Mouse (Mus musculus): ENCODE results near the gene Zfp428. TPM values are rescaled to one million over a fixed set of nuclear protein-coding genes. Genes with fewer than 3 reads are reported as not detected.
"Not testable (repeated sequence)": the region's sequence is repeated elsewhere in the genome, so short reads cannot be mapped to it uniquely, and the experiment has no call there.

Zfp428 gene
- polyA plus RNA-seq, 1 experiment: 71.7 TPM

DNA sequence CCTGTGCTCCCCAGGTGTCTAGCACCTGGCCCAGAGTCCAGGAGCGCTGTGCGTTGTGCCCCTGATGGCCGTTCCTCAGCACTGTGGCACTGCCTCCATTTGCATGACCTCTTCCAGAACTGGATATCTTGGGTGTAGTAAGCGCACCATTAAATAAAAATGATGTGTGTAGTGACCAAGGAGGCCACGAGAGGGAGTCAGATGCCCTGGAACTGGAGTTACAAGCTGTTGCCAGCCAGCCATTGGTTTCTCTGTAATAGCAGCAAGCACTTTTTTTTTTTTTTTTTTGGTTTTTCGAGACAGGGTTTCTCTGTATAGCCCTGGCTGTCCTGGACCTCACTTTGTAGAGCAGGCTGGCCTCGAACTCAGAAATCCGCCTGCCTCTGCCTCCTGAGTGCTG is 9.5 kb downstream of the Zfp428 start:
- H3K4me1 ChIP-seq (ENCODE audit: control insufficient read depth, insufficient read depth, low read length); H3K4me3 ChIP-seq (ENCODE audit: insufficient read depth, low read length); H3K27ac ChIP-seq (ENCODE audit: insufficient read depth, low read length): not testable (repeated sequence)
- peak; percentile 39; the same call in 1 of the 2 replicates for TF ChIP-seq CTCF (IDR thresholded peaks at IDR 0.05; ENCODE audit: extremely low read depth, insufficient read depth, low read length)

DNA sequence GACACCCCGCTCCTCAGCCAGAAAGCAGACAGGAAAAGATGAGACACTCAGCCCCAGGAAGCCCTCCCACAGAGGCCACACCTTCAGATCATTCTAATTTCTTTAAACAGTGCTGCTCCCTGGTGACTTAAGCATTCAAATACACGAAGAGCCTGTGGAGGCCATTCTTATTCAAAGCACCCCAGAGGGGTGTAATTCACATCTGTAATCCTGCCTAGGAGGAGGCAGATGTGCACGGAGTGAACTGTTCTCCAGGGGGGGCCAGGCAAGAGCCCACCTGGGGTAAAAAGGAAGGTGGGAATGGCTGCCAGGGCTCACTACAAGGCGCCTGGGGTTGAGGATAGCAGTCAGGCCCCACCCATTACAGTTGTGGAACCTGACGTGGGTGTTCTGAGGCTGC is 10.3 kb downstream of the Zfp428 start:
- Histone ChIP-seq H3K4me1 (ENCODE audit: control insufficient read depth, insufficient read depth, low read length) (no peaks in the 10 kb centered on the region; the same call in 1 of the 2 replicates), H3K4me3 (ENCODE audit: insufficient read depth, low read length) (no peak overlapping the region), H3K27ac (ENCODE audit: insufficient read depth, low read length) (peak overlapping the region; percentile 56; the same call in 1 of the 2 replicates)
- TF ChIP-seq CTCF (IDR thresholded peaks at IDR 0.05; ENCODE audit: extremely low read depth, insufficient read depth, low read length) (no peak), POLR2A (IDR thresholded peaks at IDR 0.05; ENCODE audit: extremely low read depth, insufficient read depth, low read length) (no peak)

DNA sequence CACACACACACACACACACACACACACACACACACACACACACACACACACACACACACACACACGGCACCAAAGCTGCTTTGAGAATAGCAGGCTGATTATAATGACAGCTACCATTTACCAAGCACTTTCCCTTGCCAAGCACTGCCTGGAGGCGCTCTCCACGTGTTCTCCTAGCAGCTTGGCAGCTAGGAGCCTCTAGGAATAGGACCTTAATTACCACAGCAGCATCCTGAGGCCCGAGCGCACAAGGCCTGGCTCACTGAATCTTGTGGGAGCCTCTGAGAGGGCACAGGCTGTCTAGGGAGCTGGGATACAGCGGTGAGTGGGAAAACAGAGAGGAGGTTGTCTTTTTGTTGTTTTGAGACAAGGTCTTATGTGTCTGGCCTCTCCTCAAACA is 10.8 kb downstream of the Zfp428 start:
- Histone ChIP-seq H3K27ac (ENCODE audit: insufficient read depth, low read length) (peak overlapping the region; percentile 41; the same call in 1 of the 2 replicates), H3K4me3 (ENCODE audit: insufficient read depth, low read length) (no peak overlapping the region), H3K4me1 (ENCODE audit: control insufficient read depth, insufficient read depth, low read length) (no peaks in the 10 kb centered on the region; the same call in 1 of the 2 replicates)
- TF ChIP-seq CTCF (IDR thresholded peaks at IDR 0.05; ENCODE audit: extremely low read depth, insufficient read depth, low read length) (no peak), POLR2A (IDR thresholded peaks at IDR 0.05; ENCODE audit: extremely low read depth, insufficient read depth, low read length) (peak; percentile 52; the same call in 1 of the 2 replicates)

DNA sequence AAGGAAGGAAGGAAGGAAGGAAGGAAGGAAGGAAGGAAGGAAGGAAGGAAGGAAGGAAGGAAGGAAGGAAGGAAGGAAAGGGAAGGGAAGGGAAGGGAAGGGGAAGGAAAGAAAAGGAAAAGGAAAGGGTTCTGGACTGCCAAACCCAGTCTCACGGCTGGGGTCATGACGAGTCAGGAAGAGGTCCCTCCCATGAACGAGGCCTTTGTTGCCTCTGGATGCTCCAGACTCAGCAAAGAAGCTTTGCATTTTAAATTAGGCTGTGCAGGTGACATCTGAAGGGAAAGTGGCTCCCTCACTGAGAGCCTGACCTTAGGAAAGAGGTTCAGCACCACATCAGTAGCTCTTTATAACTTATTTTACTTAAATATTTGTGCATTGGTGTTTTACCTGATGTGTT is 12.3 kb downstream of the Zfp428 start:
- Histone ChIP-seq H3K4me1 (ENCODE audit: control insufficient read depth, insufficient read depth, low read length) (no peaks in the 10 kb centered on the region; the same call in 1 of the 2 replicates), H3K27ac (ENCODE audit: insufficient read depth, low read length) (no peak overlapping the region), H3K4me3 (ENCODE audit: insufficient read depth, low read length) (no peak overlapping the region)
- no peak for TF ChIP-seq POLR2A (IDR thresholded peaks at IDR 0.05; ENCODE audit: extremely low read depth, insufficient read depth, low read length)
- no peak for TF ChIP-seq CTCF (IDR thresholded peaks at IDR 0.05; ENCODE audit: extremely low read depth, insufficient read depth, low read length)

DNA sequence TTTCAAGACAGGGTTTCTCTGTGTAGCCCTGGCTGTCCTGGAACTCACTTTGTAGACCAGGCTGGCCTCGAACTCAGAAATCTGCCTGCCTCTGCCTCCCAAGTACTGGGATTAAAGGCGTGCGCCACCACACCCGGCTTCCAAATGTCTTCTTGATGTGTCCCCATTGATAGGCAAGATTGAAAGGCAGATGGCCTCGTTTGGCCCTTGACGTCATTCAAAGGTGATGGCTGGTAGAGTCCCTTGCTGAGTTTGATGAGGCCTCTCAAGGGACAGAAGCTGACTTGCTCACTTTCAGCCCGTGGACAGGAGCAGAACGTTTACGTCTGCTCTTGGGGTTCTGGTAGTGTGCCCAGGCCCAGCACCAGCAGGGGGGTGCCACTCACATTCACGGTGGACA is 13.2 kb downstream of the Zfp428 start:
- H3K27ac ChIP-seq (ENCODE audit: insufficient read depth, low read length); H3K4me1 ChIP-seq (ENCODE audit: control insufficient read depth, insufficient read depth, low read length); H3K4me3 ChIP-seq (ENCODE audit: insufficient read depth, low read length): not testable (repeated sequence)

DNA sequence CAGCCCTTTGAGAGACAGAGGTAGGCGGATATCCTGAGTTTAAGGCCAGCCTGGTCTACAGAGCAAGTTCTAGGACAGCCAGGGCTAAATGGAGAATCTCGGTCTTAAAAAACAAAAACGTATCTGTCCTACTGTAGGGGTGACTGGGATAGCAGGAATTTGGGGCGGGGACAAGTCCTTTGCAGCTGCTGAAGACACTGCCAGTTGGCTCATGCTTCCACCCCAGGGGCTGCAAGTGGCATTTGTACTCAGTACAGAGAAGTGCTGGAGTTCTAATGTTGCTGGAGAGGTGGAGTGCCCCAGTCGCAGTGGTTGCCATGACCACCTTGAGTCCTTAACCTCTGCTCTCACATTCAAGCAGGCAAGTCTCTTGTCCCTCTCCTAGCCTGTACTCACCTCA is 16.0 kb downstream of the Zfp428 start:
- Histone ChIP-seq H3K4me3 (ENCODE audit: insufficient read depth, low read length) (no peak overlapping the region), H3K27ac (ENCODE audit: insufficient read depth, low read length) (no peak overlapping the region), H3K4me1 (ENCODE audit: control insufficient read depth, insufficient read depth, low read length) (no peaks in the 10 kb centered on the region; the same call in 1 of the 2 replicates)
- TF ChIP-seq POLR2A (IDR thresholded peaks at IDR 0.05; ENCODE audit: extremely low read depth, insufficient read depth, low read length) (no peak), CTCF (IDR thresholded peaks at IDR 0.05; ENCODE audit: extremely low read depth, insufficient read depth, low read length) (no peak)

DNA sequence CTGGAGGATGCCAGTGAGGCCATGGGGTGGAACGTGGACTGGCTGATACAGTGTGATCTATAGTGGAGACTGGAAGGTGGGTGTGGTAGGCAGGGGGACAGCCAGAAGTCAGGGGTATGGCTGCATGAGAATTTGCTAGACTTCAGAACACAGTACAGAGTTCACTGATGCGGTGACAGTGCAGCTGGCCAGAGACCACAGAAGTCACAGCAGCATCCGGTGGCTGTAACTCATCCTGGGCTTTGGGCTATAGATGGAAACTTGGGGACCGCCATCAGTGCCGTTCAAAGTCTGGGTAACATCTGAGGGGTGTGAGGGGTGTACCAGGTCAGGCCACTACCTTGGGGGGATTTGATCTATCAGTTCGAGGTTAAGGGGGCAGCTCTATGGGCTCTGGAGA is 16.9 kb downstream of the Zfp428 start:
- Histone ChIP-seq H3K27ac (ENCODE audit: insufficient read depth, low read length) (no peak overlapping the region), H3K4me1 (ENCODE audit: control insufficient read depth, insufficient read depth, low read length) (no peaks in the 10 kb centered on the region), H3K4me3 (ENCODE audit: insufficient read depth, low read length) (no peak overlapping the region)
- TF ChIP-seq CTCF (IDR thresholded peaks at IDR 0.05; ENCODE audit: extremely low read depth, insufficient read depth, low read length): no peak
- TF ChIP-seq POLR2A (IDR thresholded peaks at IDR 0.05; ENCODE audit: extremely low read depth, insufficient read depth, low read length): no peak

DNA sequence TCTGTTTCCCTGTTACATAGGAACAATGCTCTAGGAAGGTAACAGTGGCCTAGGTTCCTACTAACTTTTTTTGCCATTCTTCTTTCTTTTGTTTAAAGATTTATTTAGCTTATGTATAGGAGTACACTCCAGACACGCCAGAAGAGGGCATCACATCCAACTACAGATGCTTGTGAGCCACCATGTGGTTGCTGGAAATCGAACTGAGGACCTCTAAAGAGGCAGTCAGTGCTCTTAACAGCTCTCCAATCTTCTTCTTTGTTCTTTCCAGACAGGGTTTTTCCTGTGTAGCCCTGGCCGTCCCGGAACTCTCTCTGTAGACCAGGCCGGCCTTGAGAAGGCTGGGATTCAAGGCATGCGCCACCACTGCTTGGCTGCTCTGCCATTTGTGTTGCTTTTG is 18.2 kb downstream of the Zfp428 start:
- no peak overlapping the region for H3K27ac ChIP-seq (ENCODE audit: insufficient read depth, low read length)
- TF ChIP-seq CTCF (IDR thresholded peaks at IDR 0.05; ENCODE audit: extremely low read depth, insufficient read depth, low read length): no peak
- no peaks in the 10 kb centered on the region for H3K4me1 ChIP-seq (ENCODE audit: control insufficient read depth, insufficient read depth, low read length)
- H3K4me3 ChIP-seq (ENCODE audit: insufficient read depth, low read length): no peak overlapping the region

DNA sequence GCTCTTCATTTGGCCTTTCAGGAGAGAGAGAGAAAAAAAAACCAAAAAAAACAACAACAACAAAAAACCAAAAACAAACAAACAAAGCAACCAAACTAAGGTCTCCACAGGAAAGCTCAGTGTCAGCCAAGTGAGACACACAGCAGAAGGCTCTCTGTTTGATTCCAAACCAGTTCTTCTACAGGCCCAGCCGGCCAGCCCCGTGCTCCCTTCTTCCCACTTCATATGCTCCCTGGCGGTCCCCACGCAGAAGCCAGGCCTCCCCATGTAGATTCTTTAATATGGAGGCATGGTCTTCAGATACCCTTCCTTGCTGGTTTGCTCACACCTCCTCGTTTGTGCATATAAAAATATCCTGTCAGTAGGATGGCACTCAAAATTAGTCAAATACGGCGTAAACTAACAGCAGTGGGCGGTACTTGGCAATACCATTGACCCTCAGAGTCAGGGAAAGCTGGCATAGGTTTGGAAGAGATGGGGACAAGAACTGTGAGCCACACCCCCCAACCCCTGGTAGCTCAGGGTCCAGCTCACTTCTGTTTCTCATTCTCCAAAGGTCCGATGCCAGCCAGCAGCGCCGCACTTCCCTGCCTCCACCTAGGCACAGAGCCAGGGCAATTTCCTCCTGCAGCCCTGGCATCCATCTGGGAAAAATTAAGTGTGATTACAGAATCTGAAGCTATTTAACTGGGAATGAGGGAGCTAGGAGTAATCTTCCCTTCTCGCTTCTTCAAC is 19.0 kb downstream of the Zfp428 start:
- no peak for TF ChIP-seq POLR2A (IDR thresholded peaks at IDR 0.05; ENCODE audit: extremely low read depth, insufficient read depth, low read length)
- no peak for TF ChIP-seq CTCF (IDR thresholded peaks at IDR 0.05; ENCODE audit: extremely low read depth, insufficient read depth, low read length)
- Histone ChIP-seq H3K4me3 (ENCODE audit: insufficient read depth, low read length) (no peak overlapping the region), H3K4me1 (ENCODE audit: control insufficient read depth, insufficient read depth, low read length) (no peaks in the 10 kb centered on the region), H3K27ac (ENCODE audit: insufficient read depth, low read length) (no peak overlapping the region)

DNA sequence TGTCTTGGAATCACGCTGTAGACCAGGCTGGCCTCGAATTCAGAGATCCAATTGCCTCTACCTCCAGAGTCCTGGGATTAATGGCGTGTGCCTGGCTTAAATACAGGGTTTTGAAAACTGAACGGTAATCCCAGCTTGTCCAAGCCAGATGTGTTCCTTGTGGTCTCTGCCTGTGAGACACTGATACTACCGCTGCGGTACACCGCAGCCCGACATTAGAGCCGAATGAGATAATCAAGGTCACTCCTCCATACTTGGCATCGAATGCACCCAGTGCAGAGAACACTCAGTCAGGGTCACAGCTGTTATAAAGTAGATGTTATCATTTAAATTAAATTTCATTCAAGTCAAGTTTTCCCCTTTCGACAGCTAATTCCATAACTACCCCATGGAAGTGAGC is 22.1 kb downstream of the Zfp428 start:
- no peaks in the 10 kb centered on the region; the same call in 1 of the 2 replicates for H3K4me1 ChIP-seq (ENCODE audit: control insufficient read depth, insufficient read depth, low read length)
- TF ChIP-seq CTCF (IDR thresholded peaks at IDR 0.05; ENCODE audit: extremely low read depth, insufficient read depth, low read length): no peak
- TF ChIP-seq POLR2A (IDR thresholded peaks at IDR 0.05; ENCODE audit: extremely low read depth, insufficient read depth, low read length): no peak
- H3K4me3 ChIP-seq (ENCODE audit: insufficient read depth, low read length): no peak overlapping the region
- H3K27ac ChIP-seq (ENCODE audit: insufficient read depth, low read length): no peak overlapping the region

All from cortical plate, adult 2 months (tissue).